Mouse (Mus musculus) liver, postnatal 0 days (tissue): ENCODE data around the gene Rpusd3. TPM values are rescaled to one million over a fixed set of nuclear protein-coding genes. Genes with fewer than 3 reads are reported as not detected.

ENCODE experiments used
- ATAC-seq: fragments of 200-750 bp; cut with Nextera tagmentation; 2 replicates; pipeline ENCODE4 v1.8.0; 2017; ENCODE audit warnings: mild to moderate bottlenecking, moderate library complexity
- DNase-seq: peaks from one replicate; pipeline ENCODE4 v3.0.0-alpha.2; 2016
- H3K27ac ChIP-seq: fragments of 300-500 bp; sonication (generic); 2 replicates; pipeline ENCODE4 v1.5.1; 2014; ENCODE audit warnings: antibody characterized with exemption, moderate library complexity, mild to moderate bottlenecking, low read depth
- H3K27me3 ChIP-seq: fragments of 300-500 bp; sonication (generic); 2 replicates; pipeline ENCODE4 v1.6.1; 2014; ENCODE audit warnings: low read length, control low read depth, mixed read lengths; ENCODE audit not compliant: insufficient read depth
- H3K36me3 ChIP-seq: fragments of 300-500 bp; sonication (generic); replicated peaks from 2 replicates; pipeline ENCODE4 v1.6.1; 2014; ENCODE audit warnings: mild to moderate bottlenecking, control low read depth, low read length, moderate library complexity, mixed read lengths; ENCODE audit not compliant: insufficient read depth
- H3K4me1 ChIP-seq: fragments of 300-500 bp; sonication (generic); 2 replicates; pipeline ENCODE4 v1.6.1; 2014; ENCODE audit warnings: antibody characterized with exemption, mild to moderate bottlenecking, control low read depth; ENCODE audit not compliant: insufficient read depth
- H3K4me2 ChIP-seq: fragments of 300-500 bp; sonication (generic); 2 replicates; pipeline ENCODE4 v1.6.1; 2014; ENCODE audit warnings: low read depth, mild to moderate bottlenecking, low read length, moderate library complexity, mixed read lengths
- H3K4me3 ChIP-seq: fragments of 300-500 bp; sonication (generic); 2 replicates; pipeline ENCODE4 v1.5.1; 2014; ENCODE audit warnings: low read depth, low read length
- H3K9ac ChIP-seq: fragments of 300-500 bp; sonication (generic); replicated peaks from 2 replicates; pipeline ENCODE4 v1.6.1; 2014; ENCODE audit warnings: mild to moderate bottlenecking, moderate library complexity
- H3K9me3 ChIP-seq: fragments of 300-500 bp; sonication (generic); 2 replicates; pipeline ENCODE4 v1.6.1; 2016; ENCODE audit warnings: mild to moderate bottlenecking, control low read depth, low read length, mixed read lengths
- CTCF ChIP-seq: sonication (generic); IDR thresholded peaks from 2 replicates; pipeline ENCODE4 v1.5.1; 2016; ENCODE audit warnings: antibody characterized with exemption, low read depth
- EP300 ChIP-seq: IDR thresholded peaks from 2 replicates; pipeline ENCODE4 v1.6.1; 2016; ENCODE audit warnings: antibody characterized with exemption, low read depth, mild to moderate bottlenecking
- WGBS: fragments of 180-500 bp; shearing (Covaris S2); extraction: QIAGEN DNeasy Blood & Tissue Kit; methylation state at CpG from one replicate; pipeline ENCODE4 v1.1.7; 2014; ENCODE audit not compliant: insufficient replicate concordance; 5-methylcytosine and 5-hydroxymethylcytosine counted together
- microRNA-seq: library from miRNA; unstranded; fragments of <30 nt; microRNA quantifications from one replicate; pipeline ENCODE4, GENCODE M21; 2016
- polyA plus RNA-seq: library from polyadenylated mRNA; unstranded; fragments of >200 nt; fragmentation: Nextera tagmentation; extraction: Ambion mirVana; gene quantifications from 2 replicates; pipeline ENCODE4 v1.2.1, GENCODE M21; 2015

The Rpusd3 gene
- polyA plus RNA-seq, 1 experiment from 2014 or later, result 17.1 TPM

- Histone ChIP-seq H3K4me2 (no peak overlapping the region), H3K36me3 (peaks cover 37% of the 10 kb centered on the region), H3K9me3 (no peaks in the 10 kb centered on the region), H3K4me1 (no peaks in the 10 kb centered on the region), H3K4me3 (no peak overlapping the region), H3K9ac (no peak overlapping the region), H3K27ac (no peak overlapping the region), H3K27me3 (no peaks in the 10 kb centered on the region)
- 83% methylated on average over 1 of the region's 1 CpGs for WGBS
- ATAC-seq (no peak), DNase-seq (no peak)
- TF ChIP-seq CTCF, result no peak
- no peak for TF ChIP-seq EP300
Measured at GRCm38 (mm10) chr6:113367574-113367973, 51.6 kb downstream of the Rpusd3 start.

GRCm38 (mm10) chr6:113366639-113367038, 52.5 kb downstream of the Rpusd3 start:
- no peak overlapping the region for H3K4me3 ChIP-seq
- no peak for TF ChIP-seq CTCF
- no peak for TF ChIP-seq EP300
- no peaks in the 10 kb centered on the region for H3K27me3 ChIP-seq
- H3K4me1 ChIP-seq, result no peaks in the 10 kb centered on the region
- ATAC-seq, result no peak
- no peak overlapping the region for H3K27ac ChIP-seq
- H3K4me2 ChIP-seq, result no peak overlapping the region
- 85% methylated on average over 6 of the region's 6 CpGs for WGBS
- DNase-seq, result no peak
- H3K9ac ChIP-seq, result no peak overlapping the region
- peaks cover 27% of the 10 kb centered on the region for H3K36me3 ChIP-seq
- H3K9me3 ChIP-seq, result no peaks in the 10 kb centered on the region

Small RNA genes lying within 50 kb of the gene (microRNA-seq; reads per million reads assigned to microRNA genes)
- not detected for gene Gm24387

Other genes with a start within 250 kb of the Rpusd3 start
- gene Lhfpl4, start 224.0 kb downstream of the Rpusd3 start, polyA plus RNA-seq, result not detected in 2 replicates
- 15.1 and 16.1 TPM in 2 replicates for gene Mtmr14, start 181.5 kb downstream of the Rpusd3 start, polyA plus RNA-seq
- gene Cpne9, start 137.0 kb downstream of the Rpusd3 start, polyA plus RNA-seq, result 0.02 and 0.04 TPM in 2 replicates
- 4.1 and 4.8 TPM in 2 replicates for gene Brpf1, start 112.2 kb downstream of the Rpusd3 start, polyA plus RNA-seq
- 3.8 and 4.2 TPM in 2 replicates for gene Ogg1, start 92.4 kb downstream of the Rpusd3 start, polyA plus RNA-seq
- gene Camk1, start 75.4 kb downstream of the Rpusd3 start, polyA plus RNA-seq, result 17.9 and 18.1 TPM in 2 replicates
- 11.1 and 11.9 TPM in 2 replicates for gene Tada3, start 41.5 kb downstream of the Rpusd3 start, polyA plus RNA-seq
- 188 and 198 TPM in 2 replicates for gene Arpc4, start 41.2 kb downstream of the Rpusd3 start, polyA plus RNA-seq
- 0.38 and 0.83 TPM in 2 replicates for gene Ttll3, start 30.1 kb downstream of the Rpusd3 start, polyA plus RNA-seq
- 5.9 and 8.2 TPM in 2 replicates for gene Cidec, start 16.4 kb upstream of the Rpusd3 start, polyA plus RNA-seq
- gene Jagn1, start 23.2 kb upstream of the Rpusd3 start, polyA plus RNA-seq, result 49.2 and 49.9 TPM in 2 replicates
- 0.26 and 0.49 TPM in 2 replicates for gene Il17re, start 39.1 kb upstream of the Rpusd3 start, polyA plus RNA-seq
- gene Il17rc, start 52.1 kb upstream of the Rpusd3 start, polyA plus RNA-seq, result 12.9 and 13.1 TPM in 2 replicates
- 13.8 and 14.0 TPM in 2 replicates for gene Creld1, start 64.0 kb upstream of the Rpusd3 start, polyA plus RNA-seq
- 0.13 and 0.14 TPM in 2 replicates for gene Prrt3, start 82.6 kb upstream of the Rpusd3 start, polyA plus RNA-seq
- gene Emc3, start 112.3 kb upstream of the Rpusd3 start, polyA plus RNA-seq, result 42.1 and 43.0 TPM in 2 replicates
- gene Fancd2, start 112.3 kb upstream of the Rpusd3 start, polyA plus RNA-seq, result 3.1 and 4.5 TPM in 2 replicates
- 0.12 and 0.14 TPM in 2 replicates for gene Fancd2os, start 181.4 kb upstream of the Rpusd3 start, polyA plus RNA-seq
- 88.5 and 88.9 TPM in 2 replicates for gene Brk1, start 185.4 kb upstream of the Rpusd3 start, polyA plus RNA-seq
- 10.0 and 12.9 TPM in 2 replicates for gene Vhl, start 204.6 kb upstream of the Rpusd3 start, polyA plus RNA-seq
- 9.2 and 10.8 TPM in 2 replicates for gene Irak2, start 219.1 kb upstream of the Rpusd3 start, polyA plus RNA-seq